8 mouse cellular contexts compared by ENCODE assay signal in genomic region chr7:45537602-45538001, GRCm38 (mm10). TPM values are rescaled to one million over a fixed set of nuclear protein-coding genes. Genes with fewer than 3 reads are reported as not detected.
DNase-seq lines count a peak whose midpoint lies in the region; ATAC-seq lines count a peak whose summit lies in the region.

No protein-coding gene starts in this region.

- no peak for ATAC-seq in kidney, embryonic 15.5 days (replicated peaks; ENCODE audit: low FRiP score)
- ATAC-seq in embryonic facial prominence, embryonic 15.5 days (ENCODE audit: insufficient number of reproducible peaks, low FRiP score, low TSS enrichment, low read depth) = no peak; the same call in 1 of the 2 replicates
- no peak for ATAC-seq in intestine, embryonic 14.5 days (replicated peaks; ENCODE audit: low FRiP score, low TSS enrichment, low read depth)
- no peak for ATAC-seq in midbrain, embryonic 16.5 days

- H3K9ac ChIP-seq in kidney, embryonic 15.5 days = peak overlapping the region; percentile 50; the same call in 1 of the 2 replicates
- H3K9ac ChIP-seq in embryonic facial prominence, embryonic 15.5 days = no peak overlapping the region
- peak overlapping the region; percentile 51; the same call in 1 of the 2 replicates for H3K9ac ChIP-seq in intestine, embryonic 14.5 days (ENCODE audit: low read length)
- peak overlapping the region; percentile 82 for H3K9ac ChIP-seq in midbrain, embryonic 16.5 days (ENCODE audit: low read depth, low read length)

- H3K4me3 ChIP-seq in kidney, embryonic 15.5 days (replicated peaks) = peak overlapping the region; percentile 60
- H3K4me3 ChIP-seq in embryonic facial prominence, embryonic 15.5 days (replicated peaks) = peak overlapping the region; percentile 50
- H3K4me3 ChIP-seq in intestine, embryonic 14.5 days (ENCODE audit: low read depth, low read length) = peak overlapping the region; percentile 50
- H3K4me3 ChIP-seq in midbrain, embryonic 16.5 days (ENCODE audit: low read depth, low read length) = peak overlapping the region; percentile 55

- H3K36me3 ChIP-seq in kidney, embryonic 15.5 days = no peaks in the 10 kb centered on the region
- H3K36me3 ChIP-seq in embryonic facial prominence, embryonic 15.5 days = no peaks in the 10 kb centered on the region
- H3K36me3 ChIP-seq in intestine, embryonic 14.5 days (ENCODE audit: control insufficient read depth, insufficient read depth, low read length) = no peaks in the 10 kb centered on the region
- H3K36me3 ChIP-seq in midbrain, embryonic 16.5 days (ENCODE audit: control insufficient read depth, insufficient read depth, low read length) = no peaks in the 10 kb centered on the region

- H3K27ac ChIP-seq in kidney, embryonic 15.5 days = no peak overlapping the region
- H3K27ac ChIP-seq in embryonic facial prominence, embryonic 15.5 days (replicated peaks) = no peak overlapping the region
- H3K27ac ChIP-seq in intestine, embryonic 14.5 days (ENCODE audit: low read depth) = no peak overlapping the region
- peak overlapping the region; percentile 74 for H3K27ac ChIP-seq in midbrain, embryonic 16.5 days (ENCODE audit: low read length)

- peak overlapping the region; percentile 86 for H3K4me2 ChIP-seq in kidney, embryonic 15.5 days
- peak overlapping the region; percentile 92 for H3K4me2 ChIP-seq in embryonic facial prominence, embryonic 15.5 days (replicated peaks)
- peak overlapping the region; percentile 86 for H3K4me2 ChIP-seq in intestine, embryonic 14.5 days (ENCODE audit: low read length)
- peak overlapping the region; percentile 78 for H3K4me2 ChIP-seq in midbrain, embryonic 16.5 days (ENCODE audit: low read length)

- no peaks in the 10 kb centered on the region for H3K27me3 ChIP-seq in kidney, embryonic 15.5 days
- no peaks in the 10 kb centered on the region for H3K27me3 ChIP-seq in embryonic facial prominence, embryonic 15.5 days
- H3K27me3 ChIP-seq in intestine, embryonic 14.5 days (replicated peaks; ENCODE audit: control insufficient read depth, insufficient read depth, low read length) = no peaks in the 10 kb centered on the region
- H3K27me3 ChIP-seq in midbrain, embryonic 16.5 days (ENCODE audit: control insufficient read depth, insufficient read depth, low read depth, low read length) = no peaks in the 10 kb centered on the region

- DNase-seq in kidney, postnatal 4 days = no peak
- no peak for DNase-seq in intestine, embryonic 14.5 days (ENCODE audit: low spot score)
- DNase-seq in embryo, embryonic 10 days (ENCODE audit: low spot score) = no peak
- no peak for DNase-seq in layer of hippocampus, adult 9-10 months (ENCODE audit: low spot score)
- no peak for DNase-seq in spleen, postnatal 14 days (ENCODE audit: low spot score in 2 of 2)

- H3K4me1 ChIP-seq in kidney, embryonic 15.5 days = peaks cover 20% of the 10 kb centered on the region
- H3K4me1 ChIP-seq in embryonic facial prominence, embryonic 15.5 days = peaks cover 8% of the 10 kb centered on the region
- no peaks in the 10 kb centered on the region; the same call in 1 of the 2 replicates for H3K4me1 ChIP-seq in intestine, embryonic 14.5 days (replicated peaks; ENCODE audit: control insufficient read depth, insufficient read depth, low read length)
- H3K4me1 ChIP-seq in midbrain, embryonic 16.5 days (ENCODE audit: control insufficient read depth, insufficient read depth, low read length) = peaks cover 6% of the 10 kb centered on the region; the same call in 1 of the 2 replicates

- no peaks in the 10 kb centered on the region for H3K9me3 ChIP-seq in kidney, embryonic 15.5 days (replicated peaks)
- H3K9me3 ChIP-seq in embryonic facial prominence, embryonic 15.5 days (replicated peaks) = no peaks in the 10 kb centered on the region
- no peaks in the 10 kb centered on the region for H3K9me3 ChIP-seq in intestine, embryonic 14.5 days (ENCODE audit: control insufficient read depth, low read length)
- no peaks in the 10 kb centered on the region for H3K9me3 ChIP-seq in midbrain, embryonic 16.5 days (replicated peaks; ENCODE audit: control insufficient read depth, low read length, poor library complexity, severe bottlenecking)

- WGBS in kidney, embryonic 15.5 days = 86% methylated on average over 10 of the region's 10 CpGs
- WGBS in embryonic facial prominence, embryonic 15.5 days = 81% methylated on average over 10 of the region's 10 CpGs
- WGBS in intestine, embryonic 14.5 days = 88% methylated on average over 10 of the region's 10 CpGs
- WGBS in midbrain, embryonic 16.5 days = 82% methylated on average over 10 of the region's 10 CpGs

RNA-seq across cellular contexts. Expression of gene Plekha4, which starts 11.5 kb away (rescaled TPM):
- polyA plus RNA-seq in kidney, embryonic 15.5 days (2015; fragmentation: Nextera tagmentation; extraction: Ambion mirVana) = 4.5 and 5.1 TPM in 2 replicates
- 7.5 and 7.6 TPM in 2 replicates for polyA plus RNA-seq in embryonic facial prominence, embryonic 15.5 days (2015; fragmentation: Nextera tagmentation; extraction: Ambion mirVana)
- 0.97 and 1.5 TPM in 2 replicates for polyA plus RNA-seq in intestine, embryonic 14.5 days (2014; fragmentation: Nextera tagmentation; extraction: Ambion mirVana)
- 0.81 and 0.87 TPM in 2 replicates for polyA plus RNA-seq in midbrain, embryonic 16.5 days (2015; fragmentation: Nextera tagmentation; extraction: Ambion mirVana)

RNA-seq across cellular contexts. Expression of gene Ppp1r15a, which starts 11.5 kb away (rescaled TPM):
- 18.6 and 24.7 TPM in 2 replicates for polyA plus RNA-seq in kidney, embryonic 15.5 days (2015; fragmentation: Nextera tagmentation; extraction: Ambion mirVana)
- polyA plus RNA-seq in embryonic facial prominence, embryonic 15.5 days (2015; fragmentation: Nextera tagmentation; extraction: Ambion mirVana) = 27.5 and 29.6 TPM in 2 replicates
- polyA plus RNA-seq in intestine, embryonic 14.5 days (2014; fragmentation: Nextera tagmentation; extraction: Ambion mirVana) = 14.7 and 15.0 TPM in 2 replicates
- 10.5 and 13.9 TPM in 2 replicates for polyA plus RNA-seq in midbrain, embryonic 16.5 days (2015; fragmentation: Nextera tagmentation; extraction: Ambion mirVana)

RNA-seq across cellular contexts. Expression of gene Hsd17b14, which starts 17.1 kb away (rescaled TPM):
- 11.8 and 14.8 TPM in 2 replicates for polyA plus RNA-seq in kidney, embryonic 15.5 days (2015; fragmentation: Nextera tagmentation; extraction: Ambion mirVana)
- polyA plus RNA-seq in embryonic facial prominence, embryonic 15.5 days (2015; fragmentation: Nextera tagmentation; extraction: Ambion mirVana) = 2.1 and 3.3 TPM in 2 replicates
- 2.3 and 2.5 TPM in 2 replicates for polyA plus RNA-seq in intestine, embryonic 14.5 days (2014; fragmentation: Nextera tagmentation; extraction: Ambion mirVana)
- polyA plus RNA-seq in midbrain, embryonic 16.5 days (2015; fragmentation: Nextera tagmentation; extraction: Ambion mirVana) = 0.21 TPM in 1 of 2 replicates, not detected in the other

RNA-seq across cellular contexts. Expression of gene Nucb1, which starts 27.4 kb away (rescaled TPM):
- polyA plus RNA-seq in kidney, embryonic 15.5 days (2015; fragmentation: Nextera tagmentation; extraction: Ambion mirVana) = 221 and 252 TPM in 2 replicates
- polyA plus RNA-seq in embryonic facial prominence, embryonic 15.5 days (2015; fragmentation: Nextera tagmentation; extraction: Ambion mirVana) = 258 and 262 TPM in 2 replicates
- 192 and 204 TPM in 2 replicates for polyA plus RNA-seq in intestine, embryonic 14.5 days (2014; fragmentation: Nextera tagmentation; extraction: Ambion mirVana)
- polyA plus RNA-seq in midbrain, embryonic 16.5 days (2015; fragmentation: Nextera tagmentation; extraction: Ambion mirVana) = 107 and 119 TPM in 2 replicates

RNA-seq across cellular contexts. Expression of gene Bcat2, which starts 32.4 kb away (rescaled TPM):
- 75.4 and 78.5 TPM in 2 replicates for polyA plus RNA-seq in kidney, embryonic 15.5 days (2015; fragmentation: Nextera tagmentation; extraction: Ambion mirVana)
- polyA plus RNA-seq in embryonic facial prominence, embryonic 15.5 days (2015; fragmentation: Nextera tagmentation; extraction: Ambion mirVana) = 63.0 and 65.1 TPM in 2 replicates
- 56.7 and 60.1 TPM in 2 replicates for polyA plus RNA-seq in intestine, embryonic 14.5 days (2014; fragmentation: Nextera tagmentation; extraction: Ambion mirVana)
- polyA plus RNA-seq in midbrain, embryonic 16.5 days (2015; fragmentation: Nextera tagmentation; extraction: Ambion mirVana) = 23.6 and 25.0 TPM in 2 replicates
